ENCODE assay signal across 8 mouse cellular contexts in the genomic region with DNA sequence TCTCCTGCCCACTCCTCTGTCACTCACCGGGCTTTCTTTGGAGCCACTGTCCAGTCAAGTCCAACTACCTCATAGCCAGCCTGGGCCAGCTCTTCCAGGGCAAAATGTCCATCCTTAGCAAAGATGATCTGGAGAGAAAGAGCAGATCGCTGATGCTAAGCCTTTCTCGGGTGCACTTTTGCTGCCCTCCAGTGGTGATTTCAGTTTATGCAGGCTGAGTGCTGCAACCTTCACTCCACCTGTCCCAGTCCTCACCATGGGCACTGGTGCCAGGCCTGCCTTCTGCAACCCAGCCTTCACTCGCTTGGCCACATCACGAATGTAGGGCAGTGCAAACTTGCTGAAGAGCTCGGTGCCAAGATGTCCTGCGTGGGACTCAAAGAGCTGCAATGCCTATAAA. TPM values are rescaled to one million over a fixed set of nuclear protein-coding genes. Genes with fewer than 3 reads are reported as not detected.
A peak's percentile ranks its signal among the peaks of the same experiment; 100 is the strongest.
DNase-seq lines count a peak whose midpoint lies in the region; ATAC-seq and TF ChIP-seq lines count a peak whose summit lies in the region.

No protein-coding gene starts in this region.

- H3K9ac ChIP-seq in forebrain, embryonic 15.5 days (replicated peaks): 0 out of 2 replicates have a peak overlapping the region, but pooled peaks have one; percentile 1
- H3K9ac ChIP-seq in liver, adult 2 months (ENCODE audit: low read depth, low read length): no peak overlapping the region

- H3K4me1 ChIP-seq in forebrain, embryonic 15.5 days: peaks cover 29% of the 10 kb centered on the region
- peaks cover 15% of the 10 kb centered on the region for H3K4me1 ChIP-seq in liver, adult 2 months (ENCODE audit: control insufficient read depth, insufficient read depth, low read length)
- peaks cover 20% of the 10 kb centered on the region for H3K4me1 ChIP-seq in thymus, adult 2 months (replicated peaks; ENCODE audit: control insufficient read depth, insufficient read depth, low read length)

- DNase-seq in urinary bladder, adult 18-20 months (ENCODE audit: low spot score in 2 of 2): peak; percentile 59 to 71
- DNase-seq in urinary bladder, postnatal 10 days (ENCODE audit: low spot score): no peak
- DNase-seq in cerebellum, adult 11 months: peak; percentile 85
- DNase-seq in induced T-regulatory cell, adult 2 months (ENCODE audit: low read depth): peak; percentile 88
- peak; percentile 59 for DNase-seq in liver, adult 2 months (ENCODE audit: extremely low read depth, low read depth, low spot score)
- DNase-seq in naive thymus-derived CD4-positive, alpha-beta T cell, adult 2 months (ENCODE audit: low read depth): peak; percentile 88
- DNase-seq in thymus, adult 2 months: peak; percentile 80

- TF ChIP-seq CTCF in liver, adult 2 months (IDR thresholded peaks at IDR 0.05; ENCODE audit: low read depth, low read length): peak; percentile 83
- peak; percentile 82; the same call in 1 of the 2 replicates for TF ChIP-seq CTCF in thymus, adult 2 months (IDR thresholded peaks at IDR 0.05; ENCODE audit: borderline replicate concordance, control insufficient read depth, extremely low read depth, insufficient read depth, low read length, poor library complexity)

- no peaks in the 10 kb centered on the region for H3K27me3 ChIP-seq in forebrain, embryonic 15.5 days
- H3K27me3 ChIP-seq in liver, adult 2 months (ENCODE audit: control insufficient read depth, insufficient read depth, low read length): no peaks in the 10 kb centered on the region
- H3K27me3 ChIP-seq in thymus, adult 2 months (ENCODE audit: control insufficient read depth, insufficient read depth, low read length): no peaks in the 10 kb centered on the region

- 0 out of 2 replicates have a peak, but pooled peaks cover 4% of the 10 kb centered on the region for H3K79me2 ChIP-seq in liver, adult 2 months (ENCODE audit: control insufficient read depth, insufficient read depth, low read length)

- no peak overlapping the region; the same call in 1 of the 2 replicates for H3K27ac ChIP-seq in forebrain, embryonic 15.5 days (replicated peaks)
- no peak overlapping the region for H3K27ac ChIP-seq in liver, adult 2 months (replicated peaks; ENCODE audit: insufficient read depth, low read depth, low read length)
- H3K27ac ChIP-seq in thymus, adult 2 months (ENCODE audit: control insufficient read depth, insufficient read depth, low read length): no peak overlapping the region

- WGBS in forebrain, embryonic 15.5 days: 9% methylated on average over 7 of the region's 7 CpGs
- 6% methylated on average over 7 of the region's 7 CpGs for WGBS in liver, adult 2 months
- WGBS in thymus, adult 2 months: 6% methylated on average over 7 of the region's 7 CpGs

- H3K9me3 ChIP-seq in forebrain, embryonic 15.5 days: no peaks in the 10 kb centered on the region

- peaks cover 30% of the 10 kb centered on the region for H3K36me3 ChIP-seq in forebrain, embryonic 15.5 days
- peaks cover 8% of the 10 kb centered on the region; the same call in 1 of the 2 replicates for H3K36me3 ChIP-seq in liver, adult 2 months (ENCODE audit: control insufficient read depth, insufficient read depth, low read length)
- H3K36me3 ChIP-seq in thymus, adult 2 months (ENCODE audit: control insufficient read depth, insufficient read depth, low read length): 0 out of 2 replicates have a peak, but pooled peaks cover 3% of the 10 kb centered on the region

- no peak overlapping the region for H3K4me3 ChIP-seq in forebrain, embryonic 15.5 days
- H3K4me3 ChIP-seq in liver, adult 2 months (ENCODE audit: insufficient read depth, low read depth, low read length): no peak overlapping the region
- H3K4me3 ChIP-seq in thymus, adult 2 months (ENCODE audit: control insufficient read depth, insufficient read depth, low read length): no peak overlapping the region

- no peak for TF ChIP-seq POLR2A in liver, adult 2 months (IDR thresholded peaks at IDR 0.05; ENCODE audit: extremely low read depth, insufficient read depth, low read length)
- TF ChIP-seq POLR2A in thymus, adult 2 months (IDR thresholded peaks at IDR 0.05; ENCODE audit: control insufficient read depth, extremely low read depth, insufficient read depth, low read length, poor library complexity): no peak

- ATAC-seq in forebrain, embryonic 15.5 days (replicated peaks): no peak

- H3K4me2 ChIP-seq in forebrain, embryonic 15.5 days (replicated peaks): no peak overlapping the region

RNA-seq across cellular contexts. Expression of a gene that starts 2.8 kb away (rescaled TPM):
- polyA plus RNA-seq in forebrain, embryonic 15.5 days (2015; fragmentation: Nextera tagmentation; extraction: Ambion mirVana): 72.2 and 76.7 TPM in 2 replicates
- 87.9 and 97.6 TPM in 2 replicates for total RNA-seq in liver, adult 2 months (2014; rRNA removed)
- polyA plus RNA-seq in liver, adult 2 months (2012; rRNA removed): 89.0 and 104 TPM in 2 replicates
- polyA plus RNA-seq in thymus, adult 2 months (2012; rRNA removed): 88.5 and 100 TPM in 2 replicates

RNA-seq across cellular contexts. Expression of a gene that starts 3.8 kb away (rescaled TPM):
- polyA plus RNA-seq in forebrain, embryonic 15.5 days (2015; fragmentation: Nextera tagmentation; extraction: Ambion mirVana): 25.5 and 28.3 TPM in 2 replicates
- total RNA-seq in liver, adult 2 months (2014; rRNA removed): 22.6 and 23.7 TPM in 2 replicates
- 57.6 and 83.2 TPM in 2 replicates for polyA plus RNA-seq in liver, adult 2 months (2012; rRNA removed)
- polyA plus RNA-seq in thymus, adult 2 months (2012; rRNA removed): 104 and 113 TPM in 2 replicates

RNA-seq across cellular contexts. Expression of a gene that starts 27.8 kb away (rescaled TPM):
- 42.8 and 43.0 TPM in 2 replicates for polyA plus RNA-seq in forebrain, embryonic 15.5 days (2015; fragmentation: Nextera tagmentation; extraction: Ambion mirVana)
- 8.0 and 9.5 TPM in 2 replicates for total RNA-seq in liver, adult 2 months (2014; rRNA removed)
- polyA plus RNA-seq in liver, adult 2 months (2012; rRNA removed): 3.9 and 4.5 TPM in 2 replicates
- polyA plus RNA-seq in thymus, adult 2 months (2012; rRNA removed): 5.4 and 6.1 TPM in 2 replicates
